Mouse (Mus musculus) intestine, embryonic 16.5 days (tissue): ENCODE results near the gene Fat1. TPM values are rescaled to one million over a fixed set of nuclear protein-coding genes. Genes with fewer than 3 reads are reported as not detected.
A peak's percentile ranks its signal among the peaks of the same experiment; 100 is the strongest.

Experiments
- ATAC-seq: fragments of 200-750 bp; cut with Nextera tagmentation; 2 replicates; pipeline ENCODE4 v1.8.0; 2017; ENCODE audit warnings: moderate TSS enrichment, moderate library complexity
- H3K27ac ChIP-seq: fragments of 300-500 bp; sonication (generic); 2 replicates; pipeline ENCODE4 v1.5.1; 2014; ENCODE audit warnings: mild to moderate bottlenecking, low read length
- H3K27me3 ChIP-seq: fragments of 300-500 bp; sonication (generic); replicated peaks from 2 replicates; pipeline ENCODE4 v1.6.1; 2014; ENCODE audit warnings: low read length, control low read depth, mixed read lengths; ENCODE audit not compliant: control insufficient read depth, insufficient read depth
- H3K36me3 ChIP-seq: fragments of 300-500 bp; sonication (generic); 2 replicates; pipeline ENCODE4 v1.6.1; 2014; ENCODE audit warnings: low read length, control low read depth; ENCODE audit not compliant: control insufficient read depth, insufficient read depth
- H3K4me1 ChIP-seq: fragments of 300-500 bp; sonication (generic); 2 replicates; pipeline ENCODE4 v1.6.1; 2014; ENCODE audit warnings: low read length, control low read depth, mixed read lengths; ENCODE audit not compliant: control insufficient read depth, insufficient read depth
- H3K4me2 ChIP-seq: fragments of 300-500 bp; sonication (generic); 2 replicates; pipeline ENCODE4 v1.6.1; 2014; ENCODE audit warnings: low read depth, low read length, control low read depth
- H3K4me3 ChIP-seq: fragments of 300-500 bp; sonication (generic); 2 replicates; pipeline ENCODE4 v1.5.1; 2014; ENCODE audit warnings: mild to moderate bottlenecking, low read length
- H3K9ac ChIP-seq: fragments of 300-500 bp; sonication (generic); 2 replicates; pipeline ENCODE4 v1.6.1; 2014; ENCODE audit warnings: low read depth, low read length
- H3K9me3 ChIP-seq: fragments of 300-500 bp; sonication (generic); 2 replicates; pipeline ENCODE4 v1.6.1; 2016; ENCODE audit warnings: low read length, control low read depth; ENCODE audit not compliant: control insufficient read depth
- WGBS: fragments of 180-500 bp; shearing (Covaris S2); extraction: QIAGEN DNeasy Blood & Tissue Kit; methylation state at CpG from one replicate; pipeline ENCODE4 v1.1.7; 2014; 5-methylcytosine and 5-hydroxymethylcytosine counted together
- polyA plus RNA-seq: library from polyadenylated mRNA; unstranded; fragments of >200 nt; fragmentation: Nextera tagmentation; extraction: Ambion mirVana; gene quantifications from 2 replicates; pipeline ENCODE4 v1.2.1, GENCODE M21; 2015

Gene Fat1
- polyA plus RNA-seq, 1 experiment from 2014 or later = 10.8 TPM

GRCm38 (mm10) chr8:45011774-45012173 is 76.5 kb downstream of the Fat1 start:
- peaks cover 20% of the 10 kb centered on the region for H3K36me3 ChIP-seq
- H3K9ac ChIP-seq = no peak overlapping the region
- WGBS = 83% methylated on average over 12 of the region's 12 CpGs
- peaks cover 2% of the 10 kb centered on the region; the same call in 1 of the 2 replicates for H3K4me1 ChIP-seq
- H3K27me3 ChIP-seq = no peaks in the 10 kb centered on the region
- no peak overlapping the region for H3K4me3 ChIP-seq
- ATAC-seq = no peak
- no peaks in the 10 kb centered on the region; the same call in 1 of the 2 replicates for H3K9me3 ChIP-seq
- H3K4me2 ChIP-seq = no peak overlapping the region
- no peak overlapping the region for H3K27ac ChIP-seq

- no peaks in the 10 kb centered on the region; the same call in 1 of the 2 replicates for H3K9me3 ChIP-seq
- H3K4me2 ChIP-seq = no peak overlapping the region
- H3K27me3 ChIP-seq = no peaks in the 10 kb centered on the region
- peaks cover 25% of the 10 kb centered on the region for H3K36me3 ChIP-seq
- H3K4me3 ChIP-seq = no peak overlapping the region
- H3K9ac ChIP-seq = no peak overlapping the region
- peaks cover 2% of the 10 kb centered on the region; the same call in 1 of the 2 replicates for H3K4me1 ChIP-seq
- ATAC-seq = peak; percentile 58
- WGBS = 65% methylated on average over 8 of the region's 8 CpGs
- H3K27ac ChIP-seq = no peak overlapping the region
Observed at GRCm38 (mm10) chr8:45013852-45014251, 78.6 kb downstream of the Fat1 start.

GRCm38 (mm10) chr8:45014498-45015067 is 79.3 kb downstream of the Fat1 start:
- Histone ChIP-seq H3K9me3 (no peaks in the 10 kb centered on the region; the same call in 1 of the 2 replicates), H3K4me1 (peaks cover 2% of the 10 kb centered on the region; the same call in 1 of the 2 replicates), H3K27me3 (no peaks in the 10 kb centered on the region), H3K27ac (no peak overlapping the region), H3K4me3 (no peak overlapping the region), H3K4me2 (no peak overlapping the region), H3K36me3 (peaks cover 24% of the 10 kb centered on the region), H3K9ac (no peak overlapping the region)
- WGBS = 83% methylated on average over 11 of the region's 11 CpGs
- ATAC-seq = peak; percentile 73

GRCm38 (mm10) chr8:45015876-45016275 is 80.6 kb downstream of the Fat1 start:
- no peaks in the 10 kb centered on the region for H3K27me3 ChIP-seq
- H3K4me2 ChIP-seq = no peak overlapping the region
- no peak overlapping the region for H3K9ac ChIP-seq
- no peak for ATAC-seq
- peaks cover 6% of the 10 kb centered on the region; the same call in 1 of the 2 replicates for H3K4me1 ChIP-seq
- peaks cover 13% of the 10 kb centered on the region for H3K36me3 ChIP-seq
- WGBS = 85% methylated on average over 8 of the region's 8 CpGs
- H3K4me3 ChIP-seq = no peak overlapping the region
- no peaks in the 10 kb centered on the region for H3K9me3 ChIP-seq
- H3K27ac ChIP-seq = no peak overlapping the region

DNA sequence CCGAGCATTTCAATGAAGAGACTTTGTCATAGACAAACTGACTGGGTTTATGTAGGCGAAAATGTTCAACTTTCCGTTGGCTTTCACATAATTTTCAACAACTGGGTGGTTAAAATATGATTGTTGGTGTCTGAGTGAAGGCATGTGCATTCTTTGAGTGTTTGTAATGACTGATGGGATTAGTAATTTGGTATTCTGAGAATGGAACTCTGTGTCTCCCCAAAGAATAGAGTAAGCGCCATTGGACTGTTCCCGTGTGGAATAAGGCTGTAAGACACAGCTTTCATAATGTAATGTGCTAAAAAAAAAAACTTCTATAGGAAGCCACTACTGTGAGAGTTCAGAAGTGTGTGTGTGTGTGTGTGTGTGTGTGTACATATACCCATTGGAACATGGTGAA is 84.0 kb downstream of the Fat1 start:
- Histone ChIP-seq H3K27me3 (no peaks in the 10 kb centered on the region), H3K4me3 (no peak overlapping the region), H3K9me3 (no peaks in the 10 kb centered on the region), H3K4me2 (no peak overlapping the region), H3K9ac (no peak overlapping the region), H3K36me3 (peaks cover 21% of the 10 kb centered on the region), H3K27ac (no peak overlapping the region), H3K4me1 (peaks cover 6% of the 10 kb centered on the region; the same call in 1 of the 2 replicates)
- WGBS = 72% methylated on average over 5 of the region's 5 CpGs
- no peak for ATAC-seq

DNA sequence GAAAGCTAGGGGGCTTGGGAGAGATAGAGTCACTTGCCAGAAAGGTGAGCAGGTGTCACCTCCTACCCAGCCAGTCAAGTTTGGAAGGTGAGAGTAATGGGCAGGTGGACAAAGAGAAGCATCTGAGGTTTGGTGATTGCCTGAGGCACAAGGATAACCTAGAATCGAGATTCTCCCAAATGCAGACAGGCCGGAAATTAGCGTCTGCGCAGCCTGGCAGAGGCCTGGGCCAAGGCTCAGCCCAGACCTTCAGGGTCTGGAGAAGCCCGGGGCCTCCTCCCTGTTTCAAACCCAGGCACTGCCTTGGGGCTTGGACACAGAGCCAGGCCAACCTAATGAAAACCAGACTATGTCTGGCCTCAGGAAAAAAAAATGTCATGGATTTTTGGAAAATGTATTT is 85.9 kb downstream of the Fat1 start:
- WGBS = 83% methylated on average over 5 of the region's 5 CpGs
- Histone ChIP-seq H3K4me2 (no peak overlapping the region), H3K9me3 (peaks cover 4% of the 10 kb centered on the region; the same call in 1 of the 2 replicates), H3K9ac (no peak overlapping the region), H3K36me3 (peaks cover 39% of the 10 kb centered on the region), H3K4me3 (no peak overlapping the region), H3K27ac (no peak overlapping the region), H3K4me1 (peaks cover 4% of the 10 kb centered on the region; the same call in 1 of the 2 replicates), H3K27me3 (no peaks in the 10 kb centered on the region)
- ATAC-seq = no peak

DNA sequence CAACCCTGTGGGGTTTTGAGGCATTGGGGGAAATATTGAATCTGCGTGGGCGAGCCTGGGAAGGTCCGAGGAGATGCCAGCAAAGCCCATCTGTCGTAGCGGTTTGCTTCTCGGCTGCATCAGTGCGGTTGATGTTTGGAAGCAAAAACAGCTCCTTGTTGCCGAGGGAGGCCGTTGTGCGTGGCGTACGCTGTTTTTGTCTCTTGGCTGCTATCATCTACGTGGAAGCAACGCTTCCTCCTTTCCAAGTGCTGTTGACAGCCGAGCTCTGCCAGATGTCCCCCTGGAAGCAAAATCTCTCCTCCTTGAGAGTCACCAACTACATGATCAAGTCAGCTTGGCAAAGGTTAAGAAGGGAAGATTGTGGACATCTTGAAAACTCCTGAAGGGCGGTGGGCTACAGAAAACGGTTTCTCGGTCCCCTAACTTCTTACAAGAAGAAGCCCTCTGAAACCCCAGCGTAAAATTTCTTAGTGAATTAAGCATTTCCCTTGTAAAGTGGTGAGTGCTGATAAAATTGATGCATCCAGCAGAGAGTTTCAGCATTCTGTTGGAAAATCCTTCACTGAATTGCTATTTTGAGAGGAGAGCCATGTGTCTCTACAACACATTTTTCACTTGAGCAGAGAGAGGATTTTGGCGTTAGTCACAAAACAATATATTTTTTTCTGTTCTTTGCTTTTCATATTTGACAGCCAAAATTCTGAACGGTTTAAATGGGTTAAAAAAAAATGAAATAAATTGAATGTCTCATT is 86.8 kb downstream of the Fat1 start:
- H3K4me3 ChIP-seq = no peak overlapping the region
- no peak overlapping the region for H3K4me2 ChIP-seq
- no peaks in the 10 kb centered on the region for H3K27me3 ChIP-seq
- peaks cover 4% of the 10 kb centered on the region; the same call in 1 of the 2 replicates for H3K4me1 ChIP-seq
- 85% methylated on average over 21 of the region's 21 CpGs for WGBS
- peaks cover 44% of the 10 kb centered on the region for H3K36me3 ChIP-seq
- no peak overlapping the region for H3K9ac ChIP-seq
- no peak for ATAC-seq
- H3K27ac ChIP-seq = no peak overlapping the region
- H3K9me3 ChIP-seq = peaks cover 4% of the 10 kb centered on the region; the same call in 1 of the 2 replicates

DNA sequence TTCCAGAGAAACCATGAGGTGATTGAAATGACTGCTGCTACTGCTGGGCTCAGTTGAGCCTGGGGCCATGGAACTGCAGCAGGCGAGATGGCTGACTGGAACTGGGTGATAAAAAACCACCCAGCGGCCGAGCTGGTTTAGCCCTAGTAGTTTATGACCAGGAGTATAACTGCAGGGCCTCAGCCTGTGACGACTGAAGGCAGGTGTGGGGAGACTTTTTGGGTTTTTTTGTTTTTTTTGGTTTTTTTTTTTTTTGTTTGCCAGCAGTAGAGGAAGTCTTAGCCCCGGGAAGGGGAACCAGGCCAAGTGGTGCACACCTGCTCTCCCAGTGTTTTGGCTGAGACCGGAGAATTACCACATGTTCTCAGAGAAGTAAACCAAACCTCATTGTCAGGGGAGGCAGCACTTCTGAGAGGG is 92.8 kb downstream of the Fat1 start:
- H3K27me3 ChIP-seq = no peaks in the 10 kb centered on the region
- no peak overlapping the region for H3K4me2 ChIP-seq
- no peaks in the 10 kb centered on the region for H3K4me1 ChIP-seq
- no peak for ATAC-seq
- no peak overlapping the region for H3K27ac ChIP-seq
- no peak overlapping the region for H3K9ac ChIP-seq
- WGBS = 72% methylated on average over 6 of the region's 6 CpGs
- peaks cover 58% of the 10 kb centered on the region for H3K36me3 ChIP-seq
- H3K4me3 ChIP-seq = no peak overlapping the region
- H3K9me3 ChIP-seq = peaks cover 4% of the 10 kb centered on the region; the same call in 1 of the 2 replicates

GRCm38 (mm10) chr8:45038350-45038749 is 103.1 kb downstream of the Fat1 start:
- Histone ChIP-seq H3K9ac (no peak overlapping the region), H3K36me3 (peaks cover 58% of the 10 kb centered on the region), H3K4me2 (no peak overlapping the region), H3K27me3 (no peaks in the 10 kb centered on the region), H3K4me1 (no peaks in the 10 kb centered on the region), H3K9me3 (no peaks in the 10 kb centered on the region), H3K4me3 (no peak overlapping the region), H3K27ac (no peak overlapping the region)
- no peak; the same call in 1 of the 2 replicates for ATAC-seq
- 85% methylated on average over 15 of the region's 15 CpGs for WGBS
